29 mouse cellular contexts compared by ENCODE assay signal in the genomic region with DNA sequence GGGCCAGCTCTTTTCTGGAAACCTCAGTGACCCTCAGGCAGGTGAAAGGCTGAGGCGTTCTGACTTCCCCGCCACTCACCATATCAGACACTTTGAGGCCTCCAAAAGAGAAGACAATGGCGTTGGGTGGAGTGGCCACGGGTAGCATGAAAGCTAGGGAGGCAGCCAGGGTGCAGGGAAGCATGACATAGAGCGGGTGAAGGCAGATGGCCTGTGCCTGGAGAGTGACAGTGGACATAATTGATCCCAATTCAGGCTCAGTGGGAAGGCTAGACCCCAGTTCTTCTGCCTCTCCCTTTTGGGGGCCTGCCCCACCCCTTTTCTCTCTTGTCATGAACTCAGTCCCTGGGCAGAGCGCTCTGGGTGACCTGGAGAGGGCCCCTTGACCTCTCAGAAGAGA. TPM values are rescaled to one million over a fixed set of nuclear protein-coding genes. Genes with fewer than 3 reads are reported as not detected.
DNase-seq lines count a peak whose midpoint lies in the region; ATAC-seq and TF ChIP-seq lines count a peak whose summit lies in the region.
"Had no signal": no experiment of that assay in that cellular context is flagged by ENCODE, and none has a peak within 500 bp of the region (broad histone marks: within the 10 kb centered on the region; RNA-seq: fewer than 3 reads in every experiment).

No protein-coding gene starts in this region.

- 51% methylated on average over 6 of the region's 6 CpGs for WGBS in hindbrain, embryonic 10.5 days
- 59% methylated on average over 6 of the region's 6 CpGs for WGBS in hindbrain, embryonic 14.5 days
- WGBS in hindbrain, postnatal 0 days, result 54% methylated on average over 6 of the region's 6 CpGs

- no peak overlapping the region for H3K4me3 ChIP-seq in hindbrain, embryonic 10.5 days
- H3K4me3 ChIP-seq in hindbrain, embryonic 14.5 days (replicated peaks; ENCODE audit: low read length), result no peak overlapping the region
- no peak overlapping the region for H3K4me3 ChIP-seq in hindbrain, postnatal 0 days (ENCODE audit: low read length)
- H3K4me3 ChIP-seq: forebrain, embryonic 10.5 days; forebrain, embryonic 13.5 days; heart, adult 2 months; heart, embryonic 10.5 days; heart, embryonic 13.5 days had no signal

- no peak for ATAC-seq in hindbrain, embryonic 14.5 days (ENCODE audit: low FRiP score)
- no peak; the same call in 1 of the 2 replicates for ATAC-seq in hindbrain, postnatal 0 days

- TF ChIP-seq CTCF in hindbrain, postnatal 0 days (IDR thresholded peaks at IDR 0.05; ENCODE audit: low read depth), result no peak

- DNase-seq in hindbrain, embryonic 10.5 days (ENCODE audit: low spot score), result no peak
- no peak for DNase-seq in hindbrain, embryonic 14.5 days (ENCODE audit: low spot score)
- peak; percentile 21 for DNase-seq in left cerebral cortex, postnatal 4 days
- no peak for DNase-seq in left cerebral cortex, postnatal 25 days (ENCODE audit: low spot score in 2 of 2)
- DNase-seq in hindbrain, postnatal 0 days (ENCODE audit: low spot score), result peak; percentile 2
- DNase-seq in retina, postnatal 1 day, result peak; percentile 19
- DNase-seq in thymus, postnatal 10 days (ENCODE audit: low spot score in 2 of 2), result no peak
- DNase-seq: gastrocnemius, postnatal 36 days had no signal

- H3K27ac ChIP-seq in hindbrain, embryonic 10.5 days, result 0 out of 2 replicates have a peak overlapping the region, but pooled peaks have one; percentile 81
- no peak overlapping the region for H3K27ac ChIP-seq in hindbrain, embryonic 14.5 days
- H3K27ac ChIP-seq in hindbrain, postnatal 0 days, result no peak overlapping the region
- H3K27ac ChIP-seq: forebrain, embryonic 10.5 days; forebrain, embryonic 13.5 days; heart, adult 2 months; heart, embryonic 10.5 days; heart, embryonic 13.5 days had no signal

- H3K27me3 ChIP-seq in hindbrain, embryonic 10.5 days (ENCODE audit: insufficient read depth, poor library complexity, severe bottlenecking), result peaks cover 5% of the 10 kb centered on the region; the same call in 1 of the 2 replicates
- no peaks in the 10 kb centered on the region for H3K27me3 ChIP-seq in hindbrain, embryonic 14.5 days (ENCODE audit: control insufficient read depth, insufficient read depth, low read length)
- no peaks in the 10 kb centered on the region for H3K27me3 ChIP-seq in hindbrain, postnatal 0 days (ENCODE audit: insufficient read depth, low read length)
- H3K27me3 ChIP-seq: forebrain, embryonic 13.5 days; Patski had no signal

- no peaks in the 10 kb centered on the region for H3K9me3 ChIP-seq in hindbrain, embryonic 10.5 days
- H3K9me3 ChIP-seq in hindbrain, embryonic 14.5 days (ENCODE audit: control insufficient read depth, low read length), result no peaks in the 10 kb centered on the region
- H3K9me3 ChIP-seq in hindbrain, postnatal 0 days (ENCODE audit: low read length), result no peaks in the 10 kb centered on the region
- H3K9me3 ChIP-seq: forebrain, embryonic 10.5 days; forebrain, embryonic 13.5 days; G1E; heart, embryonic 10.5 days; heart, embryonic 13.5 days had no signal

- intact Hi-C loops in left cerebral cortex, postnatal 4 days (cut with DNase I), result loop anchor here (5.0 kb wide), 1 partner anchor 36 kb away; no protein-coding TSS in a partner anchor
- intact Hi-C loops in left cerebral cortex, postnatal 25 days (cut with DNase I), result no loop called here

- peaks cover 42% of the 10 kb centered on the region for H3K4me1 ChIP-seq in hindbrain, embryonic 10.5 days (replicated peaks)
- H3K4me1 ChIP-seq in hindbrain, embryonic 14.5 days (replicated peaks; ENCODE audit: control insufficient read depth, insufficient read depth, low read length), result no peaks in the 10 kb centered on the region
- no peaks in the 10 kb centered on the region for H3K4me1 ChIP-seq in hindbrain, postnatal 0 days (ENCODE audit: insufficient read depth, low read length)
- H3K4me1 ChIP-seq: heart, embryonic 13.5 days had no signal

- H3K4me2 ChIP-seq in hindbrain, embryonic 14.5 days (replicated peaks), result no peak overlapping the region
- H3K4me2 ChIP-seq in hindbrain, postnatal 0 days (ENCODE audit: low read depth, low read length), result no peak overlapping the region
- H3K4me2 ChIP-seq: heart, embryonic 13.5 days had no signal

- H3K9ac ChIP-seq in hindbrain, embryonic 14.5 days, result no peak overlapping the region
- no peak overlapping the region for H3K9ac ChIP-seq in hindbrain, postnatal 0 days (replicated peaks; ENCODE audit: low read length)
- H3K9ac ChIP-seq: forebrain, embryonic 13.5 days; heart, embryonic 13.5 days had no signal

- H3K36me3 ChIP-seq in hindbrain, embryonic 10.5 days, result no peaks in the 10 kb centered on the region
- no peaks in the 10 kb centered on the region for H3K36me3 ChIP-seq in hindbrain, embryonic 14.5 days (replicated peaks; ENCODE audit: control insufficient read depth, insufficient read depth)
- no peaks in the 10 kb centered on the region for H3K36me3 ChIP-seq in hindbrain, postnatal 0 days (ENCODE audit: insufficient read depth, low read length)
- H3K36me3 ChIP-seq: forebrain, embryonic 10.5 days; G1E; heart, embryonic 10.5 days; heart, embryonic 13.5 days had no signal

RNA-seq across cellular contexts. Expression of gene Foxn1, which starts 11.9 kb away (rescaled TPM):
- polyA plus RNA-seq in hindbrain, embryonic 10.5 days (2016; fragmentation: Nextera tagmentation; extraction: Ambion mirVana), result not detected in 2 replicates
- not detected in 2 replicates for polyA plus RNA-seq in hindbrain, embryonic 14.5 days (2014; fragmentation: Nextera tagmentation; extraction: Ambion mirVana)
- total RNA-seq in left cerebral cortex, postnatal 4 days (2021), result not detected
- under 1 TPM in 1 of 2 experiments, not detected in 1; 0.09 TPM for total RNA-seq in left cerebral cortex, postnatal 25 days (2021)
- total RNA-seq in hindbrain, postnatal 0 days (2014; rRNA removed), result not detected in 2 replicates
- not detected in 2 replicates for polyA plus RNA-seq in hindbrain, postnatal 0 days (2015; fragmentation: Nextera tagmentation; extraction: Ambion mirVana)
- total RNA-seq: CH12.LX; gastrocnemius, adult 18-20 months; gastrocnemius, postnatal 10 days; granulocyte monocyte progenitor cell, adult 5-6 weeks; heart, adult 2 months; heart, postnatal 4 days had no signal
- polyA plus RNA-seq: forebrain, embryonic 10.5 days; forebrain, embryonic 13.5 days; forebrain, embryonic 16.5 days; G1E; heart, adult 2 months; intestine, embryonic 14.5 days had no signal

RNA-seq across cellular contexts. Expression of gene Slc13a2, which starts 23.8 kb away (rescaled TPM):
- polyA plus RNA-seq in hindbrain, embryonic 10.5 days (2016; fragmentation: Nextera tagmentation; extraction: Ambion mirVana), result not detected in 2 replicates
- polyA plus RNA-seq in hindbrain, embryonic 14.5 days (2014; fragmentation: Nextera tagmentation; extraction: Ambion mirVana), result not detected in 2 replicates
- total RNA-seq in left cerebral cortex, postnatal 4 days (2021), result not detected
- total RNA-seq in left cerebral cortex, postnatal 25 days (2021), result not detected
- total RNA-seq in hindbrain, postnatal 0 days (2014; rRNA removed), result 0.10 TPM in 1 of 2 replicates, not detected in the other
- polyA plus RNA-seq in hindbrain, postnatal 0 days (2015; fragmentation: Nextera tagmentation; extraction: Ambion mirVana), result not detected in 2 replicates
- total RNA-seq: adrenal gland, adult 18-20 months; adrenal gland, postnatal 10 days; adrenal gland, postnatal 36 days; CH12.LX; G1E; gastrocnemius, adult 18-20 months; gastrocnemius, postnatal 10 days; gastrocnemius, postnatal 36 days; granulocyte monocyte progenitor cell, adult 5-6 weeks; heart, adult 2 months; heart, postnatal 14 days; heart, postnatal 4 days had no signal
- polyA plus RNA-seq: cortical plate, adult 2 months; embryonic facial prominence, embryonic 11.5 days; embryonic facial prominence, embryonic 14.5 days; forebrain, embryonic 10.5 days; forebrain, embryonic 13.5 days; forebrain, embryonic 16.5 days; G1E; heart, embryonic 10.5 days; heart, embryonic 13.5 days had no signal

RNA-seq across cellular contexts. Expression of gene Unc119, which starts 54.9 kb away (rescaled TPM):
- 59.1 and 76.7 TPM in 2 replicates for polyA plus RNA-seq in hindbrain, embryonic 10.5 days (2016; fragmentation: Nextera tagmentation; extraction: Ambion mirVana)
- 82.6 and 95.8 TPM in 2 replicates for polyA plus RNA-seq in hindbrain, embryonic 14.5 days (2014; fragmentation: Nextera tagmentation; extraction: Ambion mirVana)
- total RNA-seq in left cerebral cortex, postnatal 4 days (2021), result 10 to 100 TPM; 51.8 to 57.5 TPM
- total RNA-seq in left cerebral cortex, postnatal 25 days (2021), result 10 to 100 TPM; 27.9 to 30.2 TPM
- 125 and 154 TPM in 2 replicates for total RNA-seq in hindbrain, postnatal 0 days (2014; rRNA removed)
- polyA plus RNA-seq in hindbrain, postnatal 0 days (2015; fragmentation: Nextera tagmentation; extraction: Ambion mirVana), result 76.2 and 82.0 TPM in 2 replicates

Comparison
In these comparisons a context has a peak if more than half of its experiments do, and no peak if none do; other contexts are left out.
1. DNase-seq: peak in left cerebral cortex, postnatal 4 days (single experiment), hindbrain, postnatal 0 days (single experiment) and retina, postnatal 1 day (single experiment); none in hindbrain, embryonic 10.5 days (single experiment), hindbrain, embryonic 14.5 days (single experiment), left cerebral cortex, postnatal 25 days (0 of 2) and thymus, postnatal 10 days (0 of 2).